Mouse (Mus musculus): Measurements from ENCODE around the gene Tac4. TPM values are rescaled to one million over a fixed set of nuclear protein-coding genes. Genes with fewer than 3 reads are reported as not detected.

Tac4 gene
- polyA plus RNA-seq, 1 experiment from 2014 or later = not detected

- peaks cover 1% of the 10 kb centered on the region; the same call in 1 of the 2 replicates for H3K4me1 ChIP-seq (ENCODE audit: control insufficient read depth, insufficient read depth, low read length)
- no peak overlapping the region for H3K27ac ChIP-seq (replicated peaks; ENCODE audit: low read depth, low read length)
- DNase-seq = no peak
- no peak for ATAC-seq (ENCODE audit: low FRiP score, low TSS enrichment)
- no peak overlapping the region for H3K9ac ChIP-seq (replicated peaks; ENCODE audit: low read length)
- no peak overlapping the region for H3K4me2 ChIP-seq (ENCODE audit: low read length)
- WGBS = 85% methylated on average over 6 of the region's 6 CpGs
- no peak overlapping the region for H3K4me3 ChIP-seq (replicated peaks; ENCODE audit: low read depth, low read length)
- H3K27me3 ChIP-seq (ENCODE audit: control insufficient read depth, insufficient read depth, low read length) = peaks cover 2% of the 10 kb centered on the region; the same call in 1 of the 2 replicates
- H3K36me3 ChIP-seq (ENCODE audit: control insufficient read depth, insufficient read depth, low read length) = no peaks in the 10 kb centered on the region
- H3K9me3 ChIP-seq (ENCODE audit: control insufficient read depth, low read length) = no peaks in the 10 kb centered on the region
Observed at GRCm38 (mm10) chr11:95252104-95252503, 9.2 kb upstream of the Tac4 start.

- no peak for ATAC-seq (ENCODE audit: low FRiP score, low TSS enrichment)
- H3K4me1 ChIP-seq (ENCODE audit: control insufficient read depth, insufficient read depth, low read length) = peaks cover 10% of the 10 kb centered on the region
- H3K4me3 ChIP-seq (replicated peaks; ENCODE audit: low read depth, low read length) = no peak overlapping the region
- no peak for DNase-seq
- H3K36me3 ChIP-seq (ENCODE audit: control insufficient read depth, insufficient read depth, low read length) = no peaks in the 10 kb centered on the region
- WGBS = 81% methylated on average over 8 of the region's 8 CpGs
- peaks cover 6% of the 10 kb centered on the region; the same call in 1 of the 2 replicates for H3K27me3 ChIP-seq (ENCODE audit: control insufficient read depth, insufficient read depth, low read length)
- no peak overlapping the region for H3K4me2 ChIP-seq (ENCODE audit: low read length)
- no peak overlapping the region for H3K9ac ChIP-seq (replicated peaks; ENCODE audit: low read length)
- H3K9me3 ChIP-seq (ENCODE audit: control insufficient read depth, low read length) = no peaks in the 10 kb centered on the region
- no peak overlapping the region for H3K27ac ChIP-seq (replicated peaks; ENCODE audit: low read depth, low read length)
Observed at GRCm38 (mm10) chr11:95254165-95254564, 7.2 kb upstream of the Tac4 start.

GRCm38 (mm10) chr11:95255747-95256146, 5.6 kb upstream of the Tac4 start:
- peaks cover 6% of the 10 kb centered on the region; the same call in 1 of the 2 replicates for H3K27me3 ChIP-seq (ENCODE audit: control insufficient read depth, insufficient read depth, low read length)
- H3K27ac ChIP-seq (replicated peaks; ENCODE audit: low read depth, low read length) = no peak overlapping the region
- H3K4me1 ChIP-seq (ENCODE audit: control insufficient read depth, insufficient read depth, low read length) = peaks cover 10% of the 10 kb centered on the region
- H3K4me2 ChIP-seq (ENCODE audit: low read length) = no peak overlapping the region
- DNase-seq (no peak), ATAC-seq (ENCODE audit: low FRiP score, low TSS enrichment) (no peak)
- no peak overlapping the region for H3K4me3 ChIP-seq (replicated peaks; ENCODE audit: low read depth, low read length)
- no peaks in the 10 kb centered on the region for H3K36me3 ChIP-seq (ENCODE audit: control insufficient read depth, insufficient read depth, low read length)
- H3K9ac ChIP-seq (replicated peaks; ENCODE audit: low read length) = no peak overlapping the region
- WGBS = 78% methylated on average over 6 of the region's 6 CpGs
- H3K9me3 ChIP-seq (ENCODE audit: control insufficient read depth, low read length) = no peaks in the 10 kb centered on the region

GRCm38 (mm10) chr11:95257930-95258329, 3.4 kb upstream of the Tac4 start:
- no peaks in the 10 kb centered on the region for H3K36me3 ChIP-seq (ENCODE audit: control insufficient read depth, insufficient read depth, low read length)
- no peak overlapping the region for H3K27ac ChIP-seq (replicated peaks; ENCODE audit: low read depth, low read length)
- peaks cover 10% of the 10 kb centered on the region for H3K4me1 ChIP-seq (ENCODE audit: control insufficient read depth, insufficient read depth, low read length)
- 68% methylated on average over 4 of the region's 4 CpGs for WGBS
- peaks cover 6% of the 10 kb centered on the region; the same call in 1 of the 2 replicates for H3K27me3 ChIP-seq (ENCODE audit: control insufficient read depth, insufficient read depth, low read length)
- no peaks in the 10 kb centered on the region for H3K9me3 ChIP-seq (ENCODE audit: control insufficient read depth, low read length)
- H3K4me3 ChIP-seq (replicated peaks; ENCODE audit: low read depth, low read length) = no peak overlapping the region
- no peak for ATAC-seq (ENCODE audit: low FRiP score, low TSS enrichment)
- DNase-seq = no peak
- H3K9ac ChIP-seq (replicated peaks; ENCODE audit: low read length) = no peak overlapping the region
- H3K4me2 ChIP-seq (ENCODE audit: low read length) = no peak overlapping the region

GRCm38 (mm10) chr11:95258490-95258889, 2.8 kb upstream of the Tac4 start:
- H3K4me3 ChIP-seq (replicated peaks; ENCODE audit: low read depth, low read length) = peak overlapping the region; percentile 40
- peak overlapping the region; percentile 76 for H3K4me2 ChIP-seq (ENCODE audit: low read length)
- DNase-seq = peak; percentile 68
- H3K9me3 ChIP-seq (ENCODE audit: control insufficient read depth, low read length) = no peaks in the 10 kb centered on the region
- under 1% methylated on average over 26 of the region's 26 CpGs for WGBS
- no peak overlapping the region for H3K27ac ChIP-seq (replicated peaks; ENCODE audit: low read depth, low read length)
- H3K4me1 ChIP-seq (ENCODE audit: control insufficient read depth, insufficient read depth, low read length) = peaks cover 11% of the 10 kb centered on the region
- ATAC-seq (ENCODE audit: low FRiP score, low TSS enrichment) = peak; percentile 24; the same call in 1 of the 2 replicates
- H3K9ac ChIP-seq (replicated peaks; ENCODE audit: low read length) = peak overlapping the region; percentile 54
- no peaks in the 10 kb centered on the region for H3K36me3 ChIP-seq (ENCODE audit: control insufficient read depth, insufficient read depth, low read length)
- peaks cover 6% of the 10 kb centered on the region; the same call in 1 of the 2 replicates for H3K27me3 ChIP-seq (ENCODE audit: control insufficient read depth, insufficient read depth, low read length)

GRCm38 (mm10) chr11:95259088-95259849, 2.1 kb upstream of the Tac4 start:
- no peak overlapping the region for H3K27ac ChIP-seq (replicated peaks; ENCODE audit: low read depth, low read length)
- peaks cover 18% of the 10 kb centered on the region for H3K4me1 ChIP-seq (ENCODE audit: control insufficient read depth, insufficient read depth, low read length)
- DNase-seq (peak; percentile 85), ATAC-seq (ENCODE audit: low FRiP score, low TSS enrichment) (peak; percentile 67)
- peaks cover 6% of the 10 kb centered on the region; the same call in 1 of the 2 replicates for H3K27me3 ChIP-seq (ENCODE audit: control insufficient read depth, insufficient read depth, low read length)
- H3K9ac ChIP-seq (replicated peaks; ENCODE audit: low read length) = peak overlapping the region; percentile 54
- peak overlapping the region; percentile 40 for H3K4me3 ChIP-seq (replicated peaks; ENCODE audit: low read depth, low read length)
- no peaks in the 10 kb centered on the region for H3K9me3 ChIP-seq (ENCODE audit: control insufficient read depth, low read length)
- under 1% methylated on average over 73 of the region's 73 CpGs for WGBS
- no peaks in the 10 kb centered on the region for H3K36me3 ChIP-seq (ENCODE audit: control insufficient read depth, insufficient read depth, low read length)
- H3K4me2 ChIP-seq (ENCODE audit: low read length) = peak overlapping the region; percentile 76

- Histone ChIP-seq H3K27me3 (ENCODE audit: control insufficient read depth, insufficient read depth, low read length) (no peaks in the 10 kb centered on the region), H3K27ac (replicated peaks; ENCODE audit: low read depth, low read length) (peak overlapping the region; percentile 45; the same call in 1 of the 2 replicates), H3K36me3 (ENCODE audit: control insufficient read depth, insufficient read depth, low read length) (peaks cover 1% of the 10 kb centered on the region; the same call in 1 of the 2 replicates), H3K4me1 (ENCODE audit: control insufficient read depth, insufficient read depth, low read length) (peaks cover 18% of the 10 kb centered on the region), H3K4me3 (replicated peaks; ENCODE audit: low read depth, low read length) (no peak overlapping the region), H3K9me3 (ENCODE audit: control insufficient read depth, low read length) (no peaks in the 10 kb centered on the region), H3K4me2 (ENCODE audit: low read length) (no peak overlapping the region), H3K9ac (replicated peaks; ENCODE audit: low read length) (no peak overlapping the region)
- peak; percentile 36 for DNase-seq
- WGBS = 10% methylated on average over 11 of the region's 11 CpGs
- no peak for ATAC-seq (ENCODE audit: low FRiP score, low TSS enrichment)
Observed at GRCm38 (mm10) chr11:95263816-95264454, 2.6 kb downstream of the Tac4 start.

- H3K4me3 ChIP-seq (replicated peaks; ENCODE audit: low read depth, low read length) = no peak overlapping the region
- H3K27me3 ChIP-seq (ENCODE audit: control insufficient read depth, insufficient read depth, low read length) = no peaks in the 10 kb centered on the region
- H3K4me1 ChIP-seq (ENCODE audit: control insufficient read depth, insufficient read depth, low read length) = peaks cover 15% of the 10 kb centered on the region; the same call in 1 of the 2 replicates
- H3K4me2 ChIP-seq (ENCODE audit: low read length) = no peak overlapping the region
- no peak overlapping the region for H3K9ac ChIP-seq (replicated peaks; ENCODE audit: low read length)
- ATAC-seq (ENCODE audit: low FRiP score, low TSS enrichment) (no peak), DNase-seq (no peak)
- WGBS = 54% methylated on average over 4 of the region's 4 CpGs
- H3K9me3 ChIP-seq (ENCODE audit: control insufficient read depth, low read length) = no peaks in the 10 kb centered on the region
- H3K36me3 ChIP-seq (ENCODE audit: control insufficient read depth, insufficient read depth, low read length) = peaks cover 5% of the 10 kb centered on the region; the same call in 1 of the 2 replicates
- peak overlapping the region; percentile 45; the same call in 1 of the 2 replicates for H3K27ac ChIP-seq (replicated peaks; ENCODE audit: low read depth, low read length)
Observed at GRCm38 (mm10) chr11:95264455-95265013, 3.2 kb downstream of the Tac4 start.

Data from midbrain, embryonic 14.5 days (tissue).